Mouse (Mus musculus): ENCODE measurements around the gene Trhde. TPM values are rescaled to one million over a fixed set of nuclear protein-coding genes. Genes with fewer than 3 reads are reported as not detected.

Gene Trhde
- polyA plus RNA-seq, 2 experiments = 2.0 to 3.3 TPM

- Histone ChIP-seq H3K4me3 (replicated peaks; ENCODE audit: low read length) (no peak overlapping the region), H3K4me1 (ENCODE audit: control insufficient read depth, insufficient read depth, low read length) (peaks cover 5% of the 10 kb centered on the region; the same call in 1 of the 2 replicates), H3K36me3 (ENCODE audit: control insufficient read depth, insufficient read depth, low read length) (no peaks in the 10 kb centered on the region), H3K27ac (replicated peaks; ENCODE audit: low read depth, low read length) (no peak overlapping the region), H3K4me2 (replicated peaks; ENCODE audit: low read depth, low read length, severe bottlenecking) (no peak overlapping the region), H3K9ac (ENCODE audit: low read depth, low read length, severe bottlenecking) (no peak overlapping the region), H3K27me3 (ENCODE audit: control insufficient read depth, insufficient read depth, low read length) (peaks cover 12% of the 10 kb centered on the region), H3K9me3 (ENCODE audit: control insufficient read depth, low read length) (no peaks in the 10 kb centered on the region)
- WGBS = 36% methylated on average over 3 of the region's 3 CpGs
- no peak for DNase-seq (ENCODE audit: low spot score)
- no peak for TF ChIP-seq POLR2A (IDR thresholded peaks at IDR 0.05; ENCODE audit: borderline replicate concordance, extremely low read depth, insufficient read depth, insufficient read length)
- ATAC-seq (ENCODE audit: low FRiP score, low read depth) = no peak
Observed at GRCm38 (mm10) chr10:114805884-114806283, 3.8 kb upstream of the Trhde start.

GRCm38 (mm10) chr10:114801457-114802160 is 498 bp downstream of the Trhde start:
- no peak overlapping the region for H3K27ac ChIP-seq (replicated peaks; ENCODE audit: low read depth, low read length)
- 1% methylated on average over 60 of the region's 66 CpGs for WGBS
- H3K4me1 ChIP-seq (ENCODE audit: control insufficient read depth, insufficient read depth, low read length) = peaks cover 6% of the 10 kb centered on the region; the same call in 1 of the 2 replicates
- peak overlapping the region; percentile 58 for H3K4me3 ChIP-seq (replicated peaks; ENCODE audit: low read length)
- TF ChIP-seq POLR2A (IDR thresholded peaks at IDR 0.05; ENCODE audit: borderline replicate concordance, extremely low read depth, insufficient read depth, insufficient read length) = no peak
- DNase-seq (ENCODE audit: low spot score) (peak; percentile 38), ATAC-seq (ENCODE audit: low FRiP score, low read depth) (peak; percentile 81)
- peak overlapping the region; percentile 53 for H3K9ac ChIP-seq (ENCODE audit: low read depth, low read length, severe bottlenecking)
- H3K27me3 ChIP-seq (ENCODE audit: control insufficient read depth, insufficient read depth, low read length) = peaks cover 21% of the 10 kb centered on the region
- H3K36me3 ChIP-seq (ENCODE audit: control insufficient read depth, insufficient read depth, low read length) = no peaks in the 10 kb centered on the region
- H3K4me2 ChIP-seq (replicated peaks; ENCODE audit: low read depth, low read length, severe bottlenecking) = peak overlapping the region; percentile 87
- no peaks in the 10 kb centered on the region for H3K9me3 ChIP-seq (ENCODE audit: control insufficient read depth, low read length)

- no peaks in the 10 kb centered on the region for H3K36me3 ChIP-seq (ENCODE audit: control insufficient read depth, insufficient read depth, low read length)
- TF ChIP-seq POLR2A (IDR thresholded peaks at IDR 0.05; ENCODE audit: borderline replicate concordance, extremely low read depth, insufficient read depth, insufficient read length) = no peak
- ATAC-seq (ENCODE audit: low FRiP score, low read depth) (no peak), DNase-seq (ENCODE audit: low spot score) (no peak)
- WGBS = 5% methylated on average over 68 of the region's 75 CpGs
- H3K4me1 ChIP-seq (ENCODE audit: control insufficient read depth, insufficient read depth, low read length) = peaks cover 6% of the 10 kb centered on the region; the same call in 1 of the 2 replicates
- H3K27me3 ChIP-seq (ENCODE audit: control insufficient read depth, insufficient read depth, low read length) = peaks cover 21% of the 10 kb centered on the region
- H3K9ac ChIP-seq (ENCODE audit: low read depth, low read length, severe bottlenecking) = peak overlapping the region; percentile 41; the same call in 1 of the 2 replicates
- H3K27ac ChIP-seq (replicated peaks; ENCODE audit: low read depth, low read length) = no peak overlapping the region
- H3K9me3 ChIP-seq (ENCODE audit: control insufficient read depth, low read length) = no peaks in the 10 kb centered on the region
- H3K4me3 ChIP-seq (replicated peaks; ENCODE audit: low read length) = peak overlapping the region; percentile 58
- peak overlapping the region; percentile 87 for H3K4me2 ChIP-seq (replicated peaks; ENCODE audit: low read depth, low read length, severe bottlenecking)
Observed at GRCm38 (mm10) chr10:114800331-114801304, 1.5 kb downstream of the Trhde start.

GRCm38 (mm10) chr10:114799481-114799880 is 2.6 kb downstream of the Trhde start:
- ATAC-seq (ENCODE audit: low FRiP score, low read depth) (no peak), DNase-seq (ENCODE audit: low spot score) (no peak)
- Histone ChIP-seq H3K4me1 (ENCODE audit: control insufficient read depth, insufficient read depth, low read length) (peaks cover 6% of the 10 kb centered on the region; the same call in 1 of the 2 replicates), H3K27me3 (ENCODE audit: control insufficient read depth, insufficient read depth, low read length) (peaks cover 21% of the 10 kb centered on the region), H3K36me3 (ENCODE audit: control insufficient read depth, insufficient read depth, low read length) (no peaks in the 10 kb centered on the region), H3K4me2 (replicated peaks; ENCODE audit: low read depth, low read length, severe bottlenecking) (peak overlapping the region; percentile 87; the same call in 1 of the 2 replicates), H3K4me3 (replicated peaks; ENCODE audit: low read length) (peak overlapping the region; percentile 58), H3K27ac (replicated peaks; ENCODE audit: low read depth, low read length) (no peak overlapping the region), H3K9me3 (ENCODE audit: control insufficient read depth, low read length) (no peaks in the 10 kb centered on the region), H3K9ac (ENCODE audit: low read depth, low read length, severe bottlenecking) (no peak overlapping the region)
- TF ChIP-seq POLR2A (IDR thresholded peaks at IDR 0.05; ENCODE audit: borderline replicate concordance, extremely low read depth, insufficient read depth, insufficient read length) = no peak
- WGBS = 84% methylated on average over 4 of the region's 4 CpGs

GRCm38 (mm10) chr10:114798788-114799187 is 3.3 kb downstream of the Trhde start:
- TF ChIP-seq POLR2A (IDR thresholded peaks at IDR 0.05; ENCODE audit: borderline replicate concordance, extremely low read depth, insufficient read depth, insufficient read length) = no peak
- peaks cover 21% of the 10 kb centered on the region for H3K27me3 ChIP-seq (ENCODE audit: control insufficient read depth, insufficient read depth, low read length)
- no peaks in the 10 kb centered on the region for H3K9me3 ChIP-seq (ENCODE audit: control insufficient read depth, low read length)
- DNase-seq (ENCODE audit: low spot score) (no peak), ATAC-seq (ENCODE audit: low FRiP score, low read depth) (no peak)
- peaks cover 6% of the 10 kb centered on the region; the same call in 1 of the 2 replicates for H3K4me1 ChIP-seq (ENCODE audit: control insufficient read depth, insufficient read depth, low read length)
- H3K36me3 ChIP-seq (ENCODE audit: control insufficient read depth, insufficient read depth, low read length) = no peaks in the 10 kb centered on the region
- H3K4me3 ChIP-seq (replicated peaks; ENCODE audit: low read length) = no peak overlapping the region
- no peak overlapping the region for H3K27ac ChIP-seq (replicated peaks; ENCODE audit: low read depth, low read length)
- no peak overlapping the region for H3K9ac ChIP-seq (ENCODE audit: low read depth, low read length, severe bottlenecking)
- 0 out of 2 replicates have a peak overlapping the region, but pooled peaks have one; percentile 9 for H3K4me2 ChIP-seq (replicated peaks; ENCODE audit: low read depth, low read length, severe bottlenecking)
- WGBS = 42% methylated on average over 1 of the region's 1 CpGs

Measured in limb, embryonic 14.5 days (tissue).